Mouse (Mus musculus) hindbrain, embryonic 14.5 days (tissue): Measurements from ENCODE around the gene Ggta1. TPM values are rescaled to one million over a fixed set of nuclear protein-coding genes. Genes with fewer than 3 reads are reported as not detected.
"Not testable (repeated sequence)": the region's sequence is repeated elsewhere in the genome, so short reads cannot be mapped to it uniquely, and the experiment has no call there.

ENCODE experiments used
- ATAC-seq: fragments of 200-750 bp; cut with Nextera tagmentation; 2 replicates; pipeline ENCODE4 v1.8.0; 2017; ENCODE audit warnings: moderate number of reproducible peaks, mild to moderate bottlenecking, moderate TSS enrichment, moderate library complexity; ENCODE audit not compliant: low FRiP score
- DNase-seq: peaks from one replicate; pipeline ENCODE4 v3.0.0-alpha.2; 2015; ENCODE audit warnings: low spot score
- H3K27ac ChIP-seq: fragments of 300-500 bp; sonication (generic); 2 replicates; pipeline ENCODE4 v1.5.1; 2014; ENCODE audit warnings: mild to moderate bottlenecking, moderate library complexity
- H3K27me3 ChIP-seq: fragments of 300-500 bp; sonication (generic); 2 replicates; pipeline ENCODE4 v1.6.1; 2014; ENCODE audit warnings: mild to moderate bottlenecking, low read length, mixed read lengths; ENCODE audit not compliant: control insufficient read depth, insufficient read depth
- H3K36me3 ChIP-seq: fragments of 300-500 bp; sonication (generic); replicated peaks from 2 replicates; pipeline ENCODE4 v1.6.1; 2014; ENCODE audit not compliant: control insufficient read depth, insufficient read depth
- H3K4me1 ChIP-seq: fragments of 300-500 bp; sonication (generic); replicated peaks from 2 replicates; pipeline ENCODE4 v1.6.1; 2014; ENCODE audit warnings: antibody characterized with exemption, low read length, mixed read lengths; ENCODE audit not compliant: control insufficient read depth, insufficient read depth
- H3K4me2 ChIP-seq: fragments of 300-500 bp; sonication (generic); replicated peaks from 2 replicates; pipeline ENCODE4 v1.6.1; 2014; ENCODE audit warnings: mild to moderate bottlenecking, moderate library complexity
- H3K4me3 ChIP-seq: fragments of 300-500 bp; sonication (generic); replicated peaks from 2 replicates; pipeline ENCODE4 v1.5.1; 2014; ENCODE audit warnings: mild to moderate bottlenecking, low read length
- H3K9ac ChIP-seq: fragments of 300-500 bp; sonication (generic); 2 replicates; pipeline ENCODE4 v1.6.1; 2014
- H3K9me3 ChIP-seq: fragments of 300-500 bp; sonication (generic); 2 replicates; pipeline ENCODE4 v1.6.1; 2016; ENCODE audit warnings: low read length; ENCODE audit not compliant: control insufficient read depth
- WGBS: fragments of 180-500 bp; shearing (Covaris S2); extraction: QIAGEN DNeasy Blood & Tissue Kit; methylation state at CpG from one replicate; pipeline ENCODE4 v1.1.7; 2014; 5-methylcytosine and 5-hydroxymethylcytosine counted together
- polyA plus RNA-seq: library from polyadenylated mRNA; unstranded; fragments of >200 nt; fragmentation: Nextera tagmentation; extraction: Ambion mirVana; gene quantifications from 2 replicates; pipeline ENCODE4 v1.2.1, GENCODE M21; 2014

The Ggta1 gene
- polyA plus RNA-seq, 1 experiment from 2014 or later: 8.4 TPM

GRCm38 (mm10) chr2:35452695-35453094, 10.3 kb downstream of the Ggta1 start:
- not testable (repeated sequence) for H3K4me2 ChIP-seq, ATAC-seq, H3K27ac ChIP-seq, H3K9ac ChIP-seq, H3K4me3 ChIP-seq, H3K4me1 ChIP-seq, H3K27me3 ChIP-seq, H3K36me3 ChIP-seq, DNase-seq, H3K9me3 ChIP-seq
- WGBS: 97% methylated on average over 6 of the region's 6 CpGs

GRCm38 (mm10) chr2:35451484-35452050, 11.5 kb downstream of the Ggta1 start:
- 0 out of 2 replicates have a peak, but pooled peaks cover 4% of the 10 kb centered on the region for H3K4me1 ChIP-seq
- H3K36me3 ChIP-seq: no peaks in the 10 kb centered on the region
- ATAC-seq (no peak), DNase-seq (no peak)
- H3K4me2 ChIP-seq: no peak overlapping the region
- H3K27ac ChIP-seq: no peak overlapping the region
- H3K9ac ChIP-seq: no peak overlapping the region
- H3K27me3 ChIP-seq: no peaks in the 10 kb centered on the region
- H3K9me3 ChIP-seq: no peaks in the 10 kb centered on the region
- no peak overlapping the region for H3K4me3 ChIP-seq
- 87% methylated on average over 5 of the region's 5 CpGs for WGBS

GRCm38 (mm10) chr2:35450856-35451255, 12.2 kb downstream of the Ggta1 start:
- no peaks in the 10 kb centered on the region for H3K9me3 ChIP-seq
- no peak for ATAC-seq
- H3K36me3 ChIP-seq: no peaks in the 10 kb centered on the region
- DNase-seq: no peak
- no peak overlapping the region for H3K9ac ChIP-seq
- no peaks in the 10 kb centered on the region for H3K27me3 ChIP-seq
- no peak overlapping the region for H3K27ac ChIP-seq
- no peak overlapping the region for H3K4me2 ChIP-seq
- no peak overlapping the region for H3K4me3 ChIP-seq
- 88% methylated on average over 4 of the region's 4 CpGs for WGBS
- 0 out of 2 replicates have a peak, but pooled peaks cover 4% of the 10 kb centered on the region for H3K4me1 ChIP-seq

- DNase-seq (no peak), ATAC-seq (no peak)
- no peak overlapping the region for H3K27ac ChIP-seq
- 0 out of 2 replicates have a peak, but pooled peaks cover 4% of the 10 kb centered on the region for H3K4me1 ChIP-seq
- H3K36me3 ChIP-seq: no peaks in the 10 kb centered on the region
- 85% methylated on average over 12 of the region's 12 CpGs for WGBS
- no peaks in the 10 kb centered on the region for H3K27me3 ChIP-seq
- no peak overlapping the region for H3K4me2 ChIP-seq
- H3K9me3 ChIP-seq: no peaks in the 10 kb centered on the region
- no peak overlapping the region for H3K4me3 ChIP-seq
- H3K9ac ChIP-seq: no peak overlapping the region
Measured at GRCm38 (mm10) chr2:35449687-35450622, 13.1 kb downstream of the Ggta1 start.

GRCm38 (mm10) chr2:35448914-35449670, 13.9 kb downstream of the Ggta1 start:
- H3K9me3 ChIP-seq: no peaks in the 10 kb centered on the region
- 0 out of 2 replicates have a peak, but pooled peaks cover 4% of the 10 kb centered on the region for H3K4me1 ChIP-seq
- H3K4me3 ChIP-seq: no peak overlapping the region
- no peak overlapping the region for H3K9ac ChIP-seq
- no peak overlapping the region for H3K4me2 ChIP-seq
- 86% methylated on average over 9 of the region's 9 CpGs for WGBS
- ATAC-seq: no peak
- H3K27me3 ChIP-seq: no peaks in the 10 kb centered on the region
- no peaks in the 10 kb centered on the region for H3K36me3 ChIP-seq
- no peak overlapping the region for H3K27ac ChIP-seq
- DNase-seq: no peak

GRCm38 (mm10) chr2:35448215-35448913, 14.7 kb downstream of the Ggta1 start:
- ATAC-seq: no peak

GRCm38 (mm10) chr2:35447453-35447852, 15.6 kb downstream of the Ggta1 start:
- DNase-seq: no peak
- no peak overlapping the region for H3K9ac ChIP-seq
- H3K27me3 ChIP-seq: no peaks in the 10 kb centered on the region
- no peak overlapping the region for H3K27ac ChIP-seq
- H3K36me3 ChIP-seq: no peaks in the 10 kb centered on the region
- H3K9me3 ChIP-seq: no peaks in the 10 kb centered on the region
- WGBS: 89% methylated on average over 7 of the region's 7 CpGs
- H3K4me2 ChIP-seq: no peak overlapping the region
- no peak overlapping the region for H3K4me3 ChIP-seq
- 0 out of 2 replicates have a peak, but pooled peaks cover 4% of the 10 kb centered on the region for H3K4me1 ChIP-seq
- ATAC-seq: no peak

More at GRCm38 (mm10) chr2:35448215-35448913, 14.7 kb downstream of the Ggta1 start:
- no peaks in the 10 kb centered on the region for H3K27me3 ChIP-seq
- H3K4me1 ChIP-seq: 0 out of 2 replicates have a peak, but pooled peaks cover 4% of the 10 kb centered on the region
- no peak for DNase-seq
- 68% methylated on average over 7 of the region's 7 CpGs for WGBS
- H3K27ac ChIP-seq: no peak overlapping the region
- H3K9ac ChIP-seq: no peak overlapping the region
- H3K9me3 ChIP-seq: no peaks in the 10 kb centered on the region
- no peak overlapping the region for H3K4me3 ChIP-seq
- H3K4me2 ChIP-seq: no peak overlapping the region
- no peaks in the 10 kb centered on the region for H3K36me3 ChIP-seq

GRCm38 (mm10) chr2:35446798-35447197, 16.2 kb downstream of the Ggta1 start:
- Histone ChIP-seq H3K9ac (no peak overlapping the region), H3K9me3 (no peaks in the 10 kb centered on the region), H3K4me1 (0 out of 2 replicates have a peak, but pooled peaks cover 4% of the 10 kb centered on the region), H3K36me3 (no peaks in the 10 kb centered on the region), H3K27me3 (no peaks in the 10 kb centered on the region), H3K4me2 (no peak overlapping the region), H3K27ac (no peak overlapping the region), H3K4me3 (no peak overlapping the region)
- no peak for ATAC-seq
- WGBS: 88% methylated on average over 8 of the region's 8 CpGs
- no peak for DNase-seq
